Mouse (Mus musculus) stomach, postnatal 0 days (tissue): ENCODE measurements around the gene Ephb4. TPM values are rescaled to one million over a fixed set of nuclear protein-coding genes. Genes with fewer than 3 reads are reported as not detected.

Experiments
- ATAC-seq: fragments of 200-750 bp; cut with Nextera tagmentation; 2 replicates; pipeline ENCODE4 v1.8.0; 2017; ENCODE audit not compliant: low FRiP score, low TSS enrichment
- DNase-seq: peaks from one replicate; pipeline ENCODE4 v3.0.0-alpha.2; 2016; ENCODE audit warnings: low spot score
- H3K27ac ChIP-seq: fragments of 300-500 bp; sonication (generic); replicated peaks from 2 replicates; pipeline ENCODE4 v1.5.1; 2014; ENCODE audit warnings: mild to moderate bottlenecking, control low read depth
- H3K27me3 ChIP-seq: fragments of 300-500 bp; sonication (generic); 2 replicates; pipeline ENCODE4 v1.6.1; 2014; ENCODE audit warnings: low read length; ENCODE audit not compliant: control insufficient read depth, insufficient read depth
- H3K36me3 ChIP-seq: fragments of 300-500 bp; sonication (generic); 2 replicates; pipeline ENCODE4 v1.6.1; 2014; ENCODE audit warnings: low read length, mixed read lengths; ENCODE audit not compliant: control insufficient read depth, insufficient read depth
- H3K4me1 ChIP-seq: fragments of 300-500 bp; sonication (generic); replicated peaks from 2 replicates; pipeline ENCODE4 v1.6.1; 2014; ENCODE audit warnings: antibody characterized with exemption; ENCODE audit not compliant: control insufficient read depth, insufficient read depth
- H3K4me2 ChIP-seq: fragments of 300-500 bp; sonication (generic); replicated peaks from 2 replicates; pipeline ENCODE4 v1.6.1; 2014; ENCODE audit warnings: low read depth, mild to moderate bottlenecking, control low read depth, moderate library complexity
- H3K4me3 ChIP-seq: fragments of 300-500 bp; sonication (generic); 2 replicates; pipeline ENCODE4 v1.5.1; 2014; ENCODE audit warnings: low read depth, low read length, control low read depth
- H3K9ac ChIP-seq: fragments of 300-500 bp; sonication (generic); 2 replicates; pipeline ENCODE4 v1.6.1; 2014; ENCODE audit warnings: mild to moderate bottlenecking, low read length, control low read depth, mixed read lengths
- H3K9me3 ChIP-seq: fragments of 300-500 bp; sonication (generic); 2 replicates; pipeline ENCODE4 v1.6.1; 2016; ENCODE audit warnings: low read length; ENCODE audit not compliant: control insufficient read depth
- CTCF ChIP-seq: IDR thresholded peaks from 2 replicates; pipeline ENCODE4 v1.5.1; 2016; ENCODE audit warnings: antibody characterized with exemption, low read depth, mild to moderate bottlenecking, moderate library complexity
- EP300 ChIP-seq: optimal IDR thresholded peaks from 2 replicates; pipeline ENCODE3; 2016; ENCODE audit warnings: antibody characterized with exemption
- WGBS: fragments of 180-500 bp; shearing (Covaris S2); extraction: QIAGEN DNeasy Blood & Tissue Kit; methylation state at CpG from one replicate; pipeline ENCODE4 v1.1.7; 2014; 5-methylcytosine and 5-hydroxymethylcytosine counted together
- polyA plus RNA-seq: library from polyadenylated mRNA; unstranded; fragments of >200 nt; fragmentation: Nextera tagmentation; extraction: Ambion mirVana; gene quantifications from 2 replicates; pipeline ENCODE4 v1.2.1, GENCODE M21; 2015

Gene Ephb4
- polyA plus RNA-seq, 1 experiment from 2014 or later = 12.1 TPM

DNA sequence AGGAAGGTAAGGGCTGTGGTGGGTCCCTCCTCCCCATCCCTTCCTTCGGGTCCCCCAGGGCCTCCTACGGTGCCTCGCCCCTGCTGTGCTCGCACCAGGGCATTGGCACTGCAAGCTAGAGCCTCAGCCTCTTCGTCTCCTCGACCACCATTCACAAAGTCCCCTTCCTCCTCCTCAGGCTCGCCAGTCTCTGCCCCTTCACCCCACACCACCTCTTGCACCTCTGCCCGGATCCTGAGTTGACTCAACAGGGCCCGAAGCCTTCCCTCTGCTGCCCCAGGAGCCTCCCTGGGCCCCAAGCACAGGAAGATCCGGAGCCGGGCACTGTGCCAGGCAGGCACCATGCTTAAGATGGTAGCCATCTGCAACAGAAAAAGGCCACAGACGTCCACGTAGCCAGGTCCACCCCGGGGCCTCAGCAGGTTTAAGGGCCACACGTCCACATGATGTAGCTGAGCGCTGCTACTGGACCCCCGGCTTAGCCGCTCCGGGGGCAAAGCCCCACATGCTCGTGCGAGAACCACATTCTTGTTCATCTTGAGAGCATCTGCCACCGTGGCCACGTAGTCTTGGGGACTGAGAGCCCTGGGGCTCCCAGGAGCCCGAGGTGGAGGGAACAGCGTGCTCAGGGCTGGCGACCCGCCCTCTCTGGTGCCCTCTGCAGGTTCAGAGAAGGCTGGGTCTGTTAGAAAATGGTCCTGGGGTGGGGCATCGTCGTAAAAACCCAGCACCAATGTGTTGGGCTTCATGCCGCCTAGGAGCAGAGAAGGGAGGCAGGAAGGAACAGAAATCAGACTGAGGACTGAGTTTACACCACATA is 34.6 kb upstream of the Ephb4 start:
- Histone ChIP-seq H3K9me3 (no peaks in the 10 kb centered on the region), H3K4me1 (peaks cover 16% of the 10 kb centered on the region), H3K4me2 (no peak overlapping the region; the same call in 1 of the 2 replicates), H3K27ac (peak overlapping the region; percentile 92), H3K4me3 (no peak overlapping the region), H3K36me3 (0 out of 2 replicates have a peak, but pooled peaks cover 2% of the 10 kb centered on the region), H3K27me3 (no peaks in the 10 kb centered on the region), H3K9ac (peak overlapping the region; percentile 75)
- ATAC-seq (no peak), DNase-seq (peak; percentile 69)
- peak; percentile 73 for TF ChIP-seq CTCF
- no peak for TF ChIP-seq EP300
- 41% methylated on average over 29 of the region's 30 CpGs for WGBS

DNA sequence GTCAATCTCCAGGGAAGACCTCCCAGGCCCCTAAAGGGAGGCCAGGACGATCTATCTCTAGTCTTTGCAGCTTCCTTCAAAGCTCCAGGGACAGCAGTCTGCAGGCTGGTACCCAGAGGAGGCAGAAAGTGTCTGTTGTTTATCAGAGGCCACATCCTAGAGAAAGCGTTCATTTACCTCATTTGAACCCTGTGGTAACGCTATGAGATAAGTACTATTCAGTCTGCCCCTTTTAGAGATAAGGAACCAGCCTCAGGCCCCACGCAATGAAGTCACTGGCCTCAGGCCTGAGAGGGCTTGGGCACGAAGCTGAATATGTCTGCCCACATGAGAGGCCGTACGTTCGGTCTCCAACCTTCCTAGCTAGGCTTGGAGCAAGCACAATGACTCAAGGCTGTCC is 32.5 kb upstream of the Ephb4 start:
- no peak overlapping the region for H3K4me3 ChIP-seq
- no peaks in the 10 kb centered on the region for H3K9me3 ChIP-seq
- no peak overlapping the region for H3K9ac ChIP-seq
- 75% methylated on average over 8 of the region's 8 CpGs for WGBS
- no peak overlapping the region for H3K4me2 ChIP-seq
- no peak overlapping the region for H3K27ac ChIP-seq
- H3K27me3 ChIP-seq = no peaks in the 10 kb centered on the region
- no peak for TF ChIP-seq EP300
- TF ChIP-seq CTCF = no peak
- no peaks in the 10 kb centered on the region for H3K36me3 ChIP-seq
- peaks cover 16% of the 10 kb centered on the region for H3K4me1 ChIP-seq
- ATAC-seq (no peak), DNase-seq (no peak)

DNA sequence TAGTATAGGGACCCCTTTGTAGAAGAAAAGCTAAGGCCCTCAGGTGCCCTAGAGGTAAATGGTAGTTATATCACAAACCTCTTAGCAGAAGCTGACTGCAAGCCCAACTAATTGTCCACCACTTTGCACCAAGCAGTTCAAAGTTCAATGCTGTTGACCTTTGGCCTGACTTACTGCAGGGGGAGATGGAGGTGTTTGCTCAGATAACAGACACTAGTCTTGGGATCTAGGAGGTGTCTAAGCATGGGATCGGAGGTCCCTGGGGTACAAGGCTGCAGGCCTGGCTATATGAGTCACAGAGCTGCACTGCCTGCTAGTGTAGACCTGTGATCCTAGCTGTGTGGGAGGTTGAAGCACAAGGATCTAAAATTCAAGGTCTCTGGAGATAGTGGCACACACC is 31.3 kb upstream of the Ephb4 start:
- H3K27ac ChIP-seq = no peak overlapping the region
- H3K9ac ChIP-seq = no peak overlapping the region
- WGBS = 61% methylated on average over 1 of the region's 1 CpGs
- no peak for TF ChIP-seq EP300
- no peak for TF ChIP-seq CTCF
- H3K27me3 ChIP-seq = no peaks in the 10 kb centered on the region
- DNase-seq = no peak
- no peak for ATAC-seq
- no peak overlapping the region for H3K4me2 ChIP-seq
- no peak overlapping the region for H3K4me3 ChIP-seq
- H3K4me1 ChIP-seq = peaks cover 9% of the 10 kb centered on the region; the same call in 1 of the 2 replicates
- no peaks in the 10 kb centered on the region for H3K9me3 ChIP-seq
- H3K36me3 ChIP-seq = no peaks in the 10 kb centered on the region

DNA sequence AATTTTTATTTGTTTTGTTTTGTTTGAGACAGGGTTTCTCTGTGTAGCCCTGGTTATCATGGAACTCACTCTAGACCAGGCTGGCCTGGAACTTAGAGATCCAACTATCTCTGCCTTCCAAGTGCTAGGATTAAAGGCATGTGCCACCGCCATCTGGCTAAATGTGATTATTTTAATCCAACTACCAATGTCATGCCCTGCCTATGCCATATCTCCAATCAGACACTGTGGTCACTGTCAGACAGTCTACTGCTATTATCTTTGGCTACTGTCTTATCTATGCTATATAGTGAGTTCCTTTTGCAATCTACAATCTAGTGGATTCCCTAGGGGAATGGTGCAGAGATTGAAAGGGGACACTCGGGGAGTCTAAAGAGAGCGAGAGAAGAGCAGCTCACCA is 28.9 kb upstream of the Ephb4 start:
- no peak overlapping the region for H3K4me2 ChIP-seq
- ATAC-seq (no peak), DNase-seq (no peak)
- H3K27me3 ChIP-seq = no peaks in the 10 kb centered on the region
- H3K9me3 ChIP-seq = no peaks in the 10 kb centered on the region
- H3K4me3 ChIP-seq = no peak overlapping the region
- no peaks in the 10 kb centered on the region for H3K4me1 ChIP-seq
- WGBS = 97% methylated on average over 3 of the region's 3 CpGs
- TF ChIP-seq CTCF (no peak), EP300 (no peak)
- H3K9ac ChIP-seq = no peak overlapping the region
- H3K27ac ChIP-seq = no peak overlapping the region
- no peaks in the 10 kb centered on the region for H3K36me3 ChIP-seq

DNA sequence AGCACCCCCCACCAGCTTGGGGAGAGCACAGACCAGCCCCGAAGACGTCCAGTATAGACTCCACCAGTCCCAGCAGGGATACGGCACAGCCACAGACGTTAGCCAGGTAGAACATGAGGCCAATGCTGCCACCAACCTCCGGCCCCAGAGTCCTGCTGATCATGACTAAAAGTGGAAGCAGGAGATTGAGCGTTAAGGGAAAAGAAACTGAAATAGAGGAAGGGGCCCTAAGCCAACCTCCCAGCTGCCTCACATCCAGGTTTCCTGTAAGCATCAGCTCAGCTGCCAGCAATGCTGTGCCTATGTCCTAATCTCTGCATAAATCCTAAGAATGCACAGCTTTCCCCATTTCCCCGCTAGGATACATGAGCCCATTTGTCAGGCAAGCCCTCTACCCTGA is 19.0 kb upstream of the Ephb4 start:
- H3K4me1 ChIP-seq = no peaks in the 10 kb centered on the region
- no peaks in the 10 kb centered on the region for H3K27me3 ChIP-seq
- TF ChIP-seq CTCF (no peak), EP300 (no peak)
- no peak overlapping the region for H3K4me2 ChIP-seq
- no peak overlapping the region for H3K27ac ChIP-seq
- no peaks in the 10 kb centered on the region for H3K36me3 ChIP-seq
- H3K9ac ChIP-seq = no peak overlapping the region
- 87% methylated on average over 7 of the region's 7 CpGs for WGBS
- H3K9me3 ChIP-seq = no peaks in the 10 kb centered on the region
- ATAC-seq (no peak), DNase-seq (no peak)
- H3K4me3 ChIP-seq = no peak overlapping the region

DNA sequence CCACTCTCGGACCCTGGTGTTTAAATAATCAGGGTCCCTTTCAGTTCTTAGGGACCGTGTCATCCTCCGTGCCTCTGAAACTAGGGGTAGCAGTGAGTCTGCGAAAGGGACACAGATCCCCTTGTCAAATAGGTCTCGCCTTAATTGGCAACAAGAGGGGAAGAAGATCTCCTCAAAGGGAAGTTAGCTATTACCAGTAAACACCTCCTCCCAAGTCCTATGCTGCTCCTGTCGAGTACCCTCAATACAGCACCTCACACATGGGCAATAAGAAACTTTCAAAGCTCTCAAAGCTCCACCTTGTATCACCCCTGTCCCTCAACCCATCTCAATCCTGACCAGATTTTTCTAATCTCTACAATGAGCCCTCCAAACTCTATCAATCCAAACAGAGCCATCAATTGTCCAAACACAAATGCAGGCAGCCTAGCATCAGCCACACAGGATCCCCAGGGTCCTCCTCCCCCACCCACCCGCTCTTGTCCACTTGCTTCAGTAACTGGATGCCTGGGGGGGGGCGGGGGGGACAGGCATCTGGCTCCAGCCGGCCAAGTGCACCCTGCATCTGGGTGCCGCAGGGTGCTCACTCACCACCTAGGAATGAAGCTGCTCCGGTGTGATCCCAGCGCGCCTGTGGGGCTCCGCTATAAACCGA is 16.9 kb upstream of the Ephb4 start:
- Histone ChIP-seq H3K9ac (peak overlapping the region; percentile 67), H3K4me2 (peak overlapping the region; percentile 91), H3K27me3 (no peaks in the 10 kb centered on the region), H3K4me3 (peak overlapping the region; percentile 65), H3K36me3 (no peaks in the 10 kb centered on the region), H3K4me1 (no peaks in the 10 kb centered on the region), H3K9me3 (no peaks in the 10 kb centered on the region), H3K27ac (peak overlapping the region; percentile 67)
- ATAC-seq (no peak), DNase-seq (no peak)
- 15% methylated on average over 15 of the region's 15 CpGs for WGBS
- TF ChIP-seq EP300 (no peak), CTCF (no peak)
